Mouse (Mus musculus) spleen, adult 2 months (tissue): ENCODE results near the gene Ddr2. TPM values are rescaled to one million over a fixed set of nuclear protein-coding genes. Genes with fewer than 3 reads are reported as not detected.
"Not testable (repeated sequence)": the region's sequence is repeated elsewhere in the genome, so short reads cannot be mapped to it uniquely, and the experiment has no call there.

Experiments used
- DNase-seq, 2 experiments: peaks; one replicate each; pipeline versions ENCODE4 v3.0.0 to v3.0.0-alpha.2; 2012 to 2021; ENCODE audit warnings: low spot score in 2 of 2, low read depth in 1 of 2
- H3K27ac ChIP-seq: fragments of 200-500 bp; 2 replicates; pipeline ENCODE4 v1.5.1; 2012; ENCODE audit warnings: low read length, inconsistent platforms; ENCODE audit not compliant: insufficient read depth
- H3K27me3 ChIP-seq: fragments of 200-500 bp; 2 replicates; pipeline ENCODE4 v1.6.1; 2012; ENCODE audit warnings: mild to moderate bottlenecking, moderate library complexity, low read length, inconsistent platforms; ENCODE audit not compliant: control insufficient read depth, insufficient read depth
- H3K36me3 ChIP-seq: fragments of 200-500 bp; 2 replicates; pipeline ENCODE4 v1.6.1; 2012; ENCODE audit warnings: mild to moderate bottlenecking, low read length, inconsistent platforms; ENCODE audit not compliant: control insufficient read depth, insufficient read depth
- H3K4me1 ChIP-seq: fragments of 200-500 bp; 2 replicates; pipeline ENCODE4 v1.6.1; 2011; ENCODE audit warnings: inconsistent platforms; ENCODE audit not compliant: control insufficient read depth, insufficient read depth, insufficient read length
- H3K4me3 ChIP-seq: fragments of 200-500 bp; 2 replicates; pipeline ENCODE4 v1.5.1; 2011; ENCODE audit warnings: mild to moderate bottlenecking, inconsistent platforms; ENCODE audit not compliant: insufficient read depth, insufficient read length; ENCODE audit errors: extremely low read depth
- CTCF ChIP-seq: fragments of 200-500 bp; IDR thresholded peaks from 2 replicates; pipeline ENCODE4 v1.5.1; 2011; ENCODE audit warnings: mild to moderate bottlenecking, inconsistent platforms; ENCODE audit not compliant: insufficient read depth, insufficient read length, insufficient replicate concordance; ENCODE audit errors: extremely low read depth
- POLR2A ChIP-seq: fragments of 200-500 bp; IDR thresholded peaks from 2 replicates; pipeline ENCODE4 v1.6.1; 2011; ENCODE audit warnings: low read depth, low read length, inconsistent platforms
- WGBS: fragments of 180-500 bp; shearing (Covaris S2); methylation state at CpG from one replicate; pipeline ENCODE4 v1.1.7; 2018; 5-methylcytosine and 5-hydroxymethylcytosine counted together
- polyA plus RNA-seq: library from polyadenylated mRNA; depleted of rRNA; stranded (reverse); fragments of >200 nt; gene quantifications from 2 replicates; pipeline ENCODE4 v1.2.3, GENCODE M21; 2012

Gene Ddr2
- polyA plus RNA-seq, 1 experiment, result 2.3 TPM

DNA sequence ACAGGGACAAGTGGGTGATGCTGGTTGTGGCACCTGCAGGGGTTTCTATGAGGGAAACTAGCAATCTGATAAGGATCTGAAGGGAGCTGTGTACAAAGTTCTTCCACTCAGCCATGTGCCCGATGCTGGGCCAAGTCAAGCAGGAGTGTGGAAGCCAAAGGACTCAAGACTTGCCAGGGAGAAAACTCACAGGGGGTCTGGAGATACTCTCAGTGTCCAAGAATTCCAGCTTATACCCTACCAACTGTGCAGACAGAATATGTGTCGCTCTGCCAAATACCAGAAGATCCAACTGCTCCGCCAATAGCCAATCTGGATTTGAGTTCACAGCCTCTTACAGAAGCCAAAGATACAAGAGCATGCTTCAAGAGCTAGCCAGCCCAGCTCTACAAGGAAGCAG is 95.8 kb downstream of the Ddr2 start:
- H3K27ac ChIP-seq, result no peak overlapping the region
- H3K36me3 ChIP-seq, result no peaks in the 10 kb centered on the region
- TF ChIP-seq CTCF (no peak), POLR2A (no peak)
- WGBS, result 89% methylated on average over 3 of the region's 3 CpGs
- H3K4me1 ChIP-seq, result no peaks in the 10 kb centered on the region
- H3K27me3 ChIP-seq, result no peaks in the 10 kb centered on the region
- no peak for DNase-seq
- H3K4me3 ChIP-seq, result no peak overlapping the region

DNA sequence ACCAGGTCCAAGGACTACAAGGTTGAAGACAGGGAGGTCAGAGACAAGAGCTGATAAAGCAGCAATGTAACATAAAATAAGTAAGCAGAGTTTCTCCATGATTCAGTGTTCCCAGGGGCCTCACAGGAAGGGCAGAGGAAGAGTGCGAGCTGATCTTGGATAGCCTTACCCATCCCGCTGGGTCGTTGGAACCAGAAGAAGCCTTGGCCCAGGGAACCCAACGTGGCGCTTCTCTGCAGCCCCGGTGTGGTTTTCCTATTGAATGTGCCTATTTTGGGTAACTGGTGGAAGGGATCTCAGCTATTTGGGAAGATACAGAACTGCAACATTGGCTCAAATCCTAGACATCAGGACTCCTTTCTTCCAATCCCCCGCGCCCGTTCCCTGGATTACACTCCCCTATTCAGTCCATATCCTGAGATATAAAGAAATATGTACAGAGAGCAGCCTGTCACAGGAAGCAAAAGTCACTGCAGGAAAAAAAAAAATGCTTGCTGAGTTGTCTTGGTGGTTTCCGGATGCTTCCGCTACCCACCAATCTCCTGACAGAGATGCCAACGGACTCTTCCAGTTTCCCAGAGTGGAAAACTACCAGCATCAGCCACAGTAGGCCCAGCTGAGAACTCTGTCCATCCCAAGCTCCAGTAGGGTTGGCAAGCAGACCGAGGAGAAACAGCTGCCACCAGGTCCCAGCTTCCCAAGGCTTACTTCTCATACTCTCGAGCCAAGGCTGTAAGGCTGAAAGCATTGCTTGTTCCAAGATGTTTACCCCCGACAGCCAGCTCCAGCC is 99.7 kb downstream of the Ddr2 start:
- WGBS, result 87% methylated on average over 15 of the region's 15 CpGs
- Histone ChIP-seq H3K36me3 (no peaks in the 10 kb centered on the region), H3K27me3 (no peaks in the 10 kb centered on the region), H3K27ac (no peak overlapping the region), H3K4me1 (no peaks in the 10 kb centered on the region), H3K4me3 (no peak overlapping the region)
- DNase-seq, result no peak
- TF ChIP-seq CTCF (no peak), POLR2A (no peak)

DNA sequence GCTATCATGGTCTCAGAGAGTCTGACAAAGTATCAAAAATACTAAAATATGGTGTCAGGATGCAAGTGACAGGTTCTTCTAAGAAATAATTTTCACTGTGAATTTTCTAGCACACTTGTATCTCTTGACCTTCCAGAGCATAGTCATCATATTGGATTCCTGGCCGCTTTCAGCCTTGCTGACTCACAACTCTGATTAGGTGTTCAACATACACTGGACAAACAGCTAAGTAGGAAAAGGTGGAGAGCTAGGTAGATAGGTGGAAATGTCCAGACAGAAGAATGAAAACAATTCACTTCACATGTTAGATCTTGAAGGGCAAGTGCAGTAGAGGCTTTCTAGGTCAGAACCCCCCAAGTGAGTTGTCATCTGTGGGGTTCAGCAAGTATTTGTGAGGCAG is 101.3 kb downstream of the Ddr2 start:
- no peaks in the 10 kb centered on the region for H3K4me1 ChIP-seq
- TF ChIP-seq CTCF (no peak), POLR2A (no peak)
- no peaks in the 10 kb centered on the region for H3K27me3 ChIP-seq
- no peak overlapping the region for H3K4me3 ChIP-seq
- 90% methylated on average over 1 of the region's 1 CpGs for WGBS
- H3K27ac ChIP-seq, result no peak overlapping the region
- no peak for DNase-seq
- H3K36me3 ChIP-seq, result no peaks in the 10 kb centered on the region

DNA sequence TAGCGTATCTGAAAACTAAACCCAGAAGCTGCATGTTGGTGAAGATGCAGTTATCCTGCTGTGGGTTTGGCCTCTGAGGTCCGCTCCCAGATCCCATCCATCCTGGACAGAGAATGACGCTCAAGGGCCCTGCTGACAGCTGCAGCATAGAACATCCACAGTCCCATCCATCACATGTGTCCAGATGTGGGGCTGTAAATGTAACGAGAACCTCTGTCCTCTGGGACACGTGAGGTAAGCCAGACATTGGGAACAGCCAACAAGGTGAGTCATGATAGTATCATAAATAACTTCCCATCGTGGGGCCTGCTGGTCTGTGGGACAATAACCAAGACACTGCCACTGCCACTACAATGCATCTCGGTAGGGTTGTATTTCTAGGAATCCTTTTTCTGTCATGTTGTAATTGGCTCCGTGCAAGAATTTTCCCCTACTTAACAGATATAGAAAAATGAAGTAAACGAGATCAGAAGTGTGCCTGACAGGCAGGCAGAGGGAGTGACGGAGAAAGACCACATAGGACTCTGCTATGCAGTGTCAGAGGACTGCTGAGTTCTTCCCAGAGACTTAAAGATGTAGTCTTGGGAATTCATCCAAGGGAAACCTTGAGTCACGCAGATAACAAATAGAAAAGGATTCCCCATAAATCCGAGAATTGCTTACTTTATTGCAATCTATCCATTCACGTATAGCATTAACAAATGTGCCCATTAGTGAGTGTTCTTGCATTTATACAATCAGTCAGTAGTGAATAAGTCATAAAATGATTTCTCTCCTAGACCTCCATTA is 101.9 kb downstream of the Ddr2 start:
- H3K36me3 ChIP-seq, result no peaks in the 10 kb centered on the region
- WGBS, result 80% methylated on average over 13 of the region's 13 CpGs
- H3K27ac ChIP-seq, result no peak overlapping the region
- no peaks in the 10 kb centered on the region for H3K4me1 ChIP-seq
- DNase-seq, result no peak
- H3K4me3 ChIP-seq, result no peak overlapping the region
- TF ChIP-seq POLR2A (no peak), CTCF (no peak)
- no peaks in the 10 kb centered on the region for H3K27me3 ChIP-seq

DNA sequence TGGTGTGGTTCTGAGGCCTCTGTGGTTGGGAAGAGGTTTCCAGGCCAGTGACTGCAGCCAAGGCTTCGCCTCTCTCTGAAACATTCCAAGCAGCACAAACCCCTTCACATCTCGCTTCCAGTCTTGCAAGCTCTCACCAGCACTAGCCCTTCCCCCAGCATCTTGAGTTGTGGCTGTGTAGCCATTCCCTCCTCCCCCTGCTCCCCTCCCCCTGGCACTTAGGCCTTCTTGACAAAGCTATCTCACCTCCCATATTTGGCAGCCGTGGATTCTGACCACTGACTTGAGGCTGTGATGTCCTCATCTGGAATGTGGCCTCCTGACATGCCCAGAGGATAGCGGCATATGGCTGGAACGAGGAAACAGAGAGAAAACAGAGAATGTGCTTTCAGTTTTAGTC is 104.0 kb downstream of the Ddr2 start:
- TF ChIP-seq POLR2A (no peak), CTCF (no peak)
- no peaks in the 10 kb centered on the region for H3K4me1 ChIP-seq
- H3K4me3 ChIP-seq, result no peak overlapping the region
- 67% methylated on average over 5 of the region's 5 CpGs for WGBS
- no peaks in the 10 kb centered on the region for H3K27me3 ChIP-seq
- H3K36me3 ChIP-seq, result no peaks in the 10 kb centered on the region
- no peak for DNase-seq
- H3K27ac ChIP-seq, result no peak overlapping the region

DNA sequence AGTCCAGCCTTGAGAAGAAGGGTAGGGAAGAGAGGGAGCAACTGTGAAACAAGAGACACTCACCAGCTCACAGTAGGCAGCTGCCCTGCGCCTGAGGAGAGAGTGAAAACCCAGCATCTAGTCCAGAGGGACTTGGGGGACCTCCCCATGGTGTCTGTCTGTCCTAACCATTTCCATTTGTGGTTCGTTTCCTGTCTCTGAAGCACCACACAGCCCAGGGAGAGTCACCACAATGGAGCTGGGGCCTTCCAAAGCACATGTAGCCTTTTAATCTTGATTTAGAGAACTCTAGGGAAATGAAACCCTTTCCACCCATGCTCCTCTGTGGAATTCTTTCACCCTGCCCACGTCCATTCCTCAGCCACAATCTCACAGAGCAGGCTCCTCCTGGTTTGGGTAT is 105.3 kb downstream of the Ddr2 start:
- H3K27ac ChIP-seq, result no peak overlapping the region
- no peaks in the 10 kb centered on the region for H3K4me1 ChIP-seq
- no peak for DNase-seq
- no peak for TF ChIP-seq POLR2A
- TF ChIP-seq CTCF, result no peak
- no peak overlapping the region for H3K4me3 ChIP-seq
- H3K27me3 ChIP-seq, result no peaks in the 10 kb centered on the region
- 73% methylated on average over 3 of the region's 3 CpGs for WGBS
- no peaks in the 10 kb centered on the region for H3K36me3 ChIP-seq

DNA sequence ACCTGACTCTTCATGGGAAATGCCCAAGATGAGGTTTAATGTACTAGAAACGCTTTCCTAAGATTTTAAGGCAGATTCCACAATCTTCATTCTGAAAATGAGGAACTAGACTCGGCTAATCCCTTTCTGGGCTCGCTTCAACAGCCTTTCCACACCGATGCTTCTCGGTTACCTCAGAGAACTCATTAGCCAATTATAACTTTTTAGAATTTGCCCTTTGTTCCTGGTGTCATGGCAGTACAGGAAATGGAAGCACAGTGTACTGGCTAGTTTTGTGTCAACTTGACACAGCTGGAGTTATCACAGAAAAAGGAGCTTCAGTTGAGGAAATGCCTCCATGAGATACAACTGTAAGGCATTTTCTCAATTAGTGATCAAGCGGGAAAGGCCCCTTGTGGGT is 116.7 kb downstream of the Ddr2 start:
- H3K36me3 ChIP-seq, H3K4me3 ChIP-seq, H3K27ac ChIP-seq, H3K4me1 ChIP-seq, DNase-seq, H3K27me3 ChIP-seq: not testable (repeated sequence)
- 90% methylated on average over 6 of the region's 6 CpGs for WGBS
